Mouse (Mus musculus): ENCODE measurements around the gene Unc93b1. TPM values are rescaled to one million over a fixed set of nuclear protein-coding genes. Genes with fewer than 3 reads are reported as not detected.

Gene Unc93b1
- total and polyA plus RNA-seq, 2 experiments from 2014 or later, result 16.3 to 19.9 TPM

GRCm38 (mm10) chr19:3912337-3913204 is 22.4 kb upstream of the Unc93b1 start, which contains the start of gene Ndufs8:
Gene Ndufs8, minus strand, starts transcription at chr19:3912774.
- Histone ChIP-seq H3K9ac (replicated peaks; ENCODE audit: low read length) (peak within 1 kb of the TSS; percentile 62), H3K36me3 (ENCODE audit: insufficient read depth, low read length) (peaks cover 21% of the 10 kb centered on the region), H3K27me3 (ENCODE audit: insufficient read depth, low read length) (no peaks in the 10 kb centered on the region), H3K4me2 (ENCODE audit: low read depth, low read length) (peak within 1 kb of the TSS; percentile 69), H3K4me1 (ENCODE audit: insufficient read depth, low read length) (peaks cover 17% of the 10 kb centered on the region; the same call in 1 of the 2 replicates), H3K9me3 (ENCODE audit: low read length) (no peaks in the 10 kb centered on the region), H3K27ac (peak within 1 kb of the TSS; percentile 79), H3K4me3 (ENCODE audit: low read length) (peak within 1 kb of the TSS; percentile 58)
- ATAC-seq (peak; percentile 98), DNase-seq (ENCODE audit: low spot score) (peak; percentile 97)
- peak; percentile 28 for TF ChIP-seq CTCF (IDR thresholded peaks at IDR 0.05; ENCODE audit: low read depth)
- WGBS, result under 1% methylated on average over 43 of the region's 43 CpGs

- H3K4me1 ChIP-seq (ENCODE audit: insufficient read depth, low read length), result peaks cover 17% of the 10 kb centered on the region; the same call in 1 of the 2 replicates
- H3K9me3 ChIP-seq (ENCODE audit: low read length), result no peaks in the 10 kb centered on the region
- no peak for TF ChIP-seq CTCF (IDR thresholded peaks at IDR 0.05; ENCODE audit: low read depth)
- WGBS, result 86% methylated on average over 8 of the region's 8 CpGs
- H3K4me2 ChIP-seq (ENCODE audit: low read depth, low read length), result peak overlapping the region; percentile 69
- DNase-seq (ENCODE audit: low spot score), result no peak
- H3K9ac ChIP-seq (replicated peaks; ENCODE audit: low read length), result peak overlapping the region; percentile 62; the same call in 1 of the 2 replicates
- peak overlapping the region; percentile 58; the same call in 1 of the 2 replicates for H3K4me3 ChIP-seq (ENCODE audit: low read length)
- peak overlapping the region; percentile 59; the same call in 1 of the 2 replicates for H3K27ac ChIP-seq
- ATAC-seq, result no peak
- no peaks in the 10 kb centered on the region for H3K27me3 ChIP-seq (ENCODE audit: insufficient read depth, low read length)
- peaks cover 15% of the 10 kb centered on the region for H3K36me3 ChIP-seq (ENCODE audit: insufficient read depth, low read length)
Measured at GRCm38 (mm10) chr19:3913692-3914091, 21.3 kb upstream of the Unc93b1 start.

GRCm38 (mm10) chr19:3914535-3914934 is 20.5 kb upstream of the Unc93b1 start:
- ATAC-seq (no peak), DNase-seq (ENCODE audit: low spot score) (no peak)
- Histone ChIP-seq H3K36me3 (ENCODE audit: insufficient read depth, low read length) (peaks cover 10% of the 10 kb centered on the region), H3K4me3 (ENCODE audit: low read length) (no peak overlapping the region), H3K27me3 (ENCODE audit: insufficient read depth, low read length) (no peaks in the 10 kb centered on the region), H3K9ac (replicated peaks; ENCODE audit: low read length) (no peak overlapping the region), H3K4me2 (ENCODE audit: low read depth, low read length) (no peak overlapping the region), H3K9me3 (ENCODE audit: low read length) (no peaks in the 10 kb centered on the region), H3K27ac (no peak overlapping the region), H3K4me1 (ENCODE audit: insufficient read depth, low read length) (peaks cover 17% of the 10 kb centered on the region; the same call in 1 of the 2 replicates)
- no peak for TF ChIP-seq CTCF (IDR thresholded peaks at IDR 0.05; ENCODE audit: low read depth)
- 88% methylated on average over 5 of the region's 5 CpGs for WGBS

DNA sequence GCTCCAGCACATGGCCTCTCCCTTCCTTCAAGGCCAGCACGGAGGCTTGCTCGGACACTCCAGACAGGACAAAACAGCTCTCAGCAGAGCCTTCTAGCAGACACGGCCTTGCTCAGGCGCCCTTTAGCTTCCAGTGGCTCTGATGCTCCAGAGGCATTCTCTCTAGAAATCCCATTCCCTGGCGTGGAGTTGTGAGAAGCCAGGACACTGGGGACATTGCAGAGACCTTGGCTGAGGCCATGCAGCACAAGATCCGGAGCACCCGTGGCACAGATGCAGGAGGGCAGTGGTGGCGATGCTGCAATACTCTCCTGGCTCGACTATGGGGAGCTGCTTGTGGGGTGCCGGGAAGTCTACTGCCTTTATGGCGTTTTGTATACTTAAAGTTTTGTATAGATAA is 18.3 kb upstream of the Unc93b1 start:
- Histone ChIP-seq H3K36me3 (ENCODE audit: insufficient read depth, low read length) (no peaks in the 10 kb centered on the region), H3K4me1 (ENCODE audit: insufficient read depth, low read length) (peaks cover 11% of the 10 kb centered on the region; the same call in 1 of the 2 replicates), H3K4me3 (ENCODE audit: low read length) (no peak overlapping the region), H3K9ac (replicated peaks; ENCODE audit: low read length) (no peak overlapping the region), H3K4me2 (ENCODE audit: low read depth, low read length) (no peak overlapping the region), H3K27ac (no peak overlapping the region), H3K9me3 (ENCODE audit: low read length) (no peaks in the 10 kb centered on the region), H3K27me3 (ENCODE audit: insufficient read depth, low read length) (no peaks in the 10 kb centered on the region)
- ATAC-seq (no peak), DNase-seq (ENCODE audit: low spot score) (no peak)
- 79% methylated on average over 11 of the region's 11 CpGs for WGBS
- TF ChIP-seq CTCF (IDR thresholded peaks at IDR 0.05; ENCODE audit: low read depth), result no peak

GRCm38 (mm10) chr19:3919928-3920327 is 15.1 kb upstream of the Unc93b1 start:
- no peak for DNase-seq (ENCODE audit: low spot score)
- Histone ChIP-seq H3K27me3 (ENCODE audit: insufficient read depth, low read length) (no peaks in the 10 kb centered on the region), H3K4me3 (ENCODE audit: low read length) (no peak overlapping the region), H3K9ac (replicated peaks; ENCODE audit: low read length) (no peak overlapping the region), H3K9me3 (ENCODE audit: low read length) (no peaks in the 10 kb centered on the region), H3K4me2 (ENCODE audit: low read depth, low read length) (no peak overlapping the region), H3K27ac (no peak overlapping the region), H3K4me1 (ENCODE audit: insufficient read depth, low read length) (no peaks in the 10 kb centered on the region), H3K36me3 (ENCODE audit: insufficient read depth, low read length) (no peaks in the 10 kb centered on the region)
- ATAC-seq, result no peak
- no peak for TF ChIP-seq CTCF (IDR thresholded peaks at IDR 0.05; ENCODE audit: low read depth)

DNA sequence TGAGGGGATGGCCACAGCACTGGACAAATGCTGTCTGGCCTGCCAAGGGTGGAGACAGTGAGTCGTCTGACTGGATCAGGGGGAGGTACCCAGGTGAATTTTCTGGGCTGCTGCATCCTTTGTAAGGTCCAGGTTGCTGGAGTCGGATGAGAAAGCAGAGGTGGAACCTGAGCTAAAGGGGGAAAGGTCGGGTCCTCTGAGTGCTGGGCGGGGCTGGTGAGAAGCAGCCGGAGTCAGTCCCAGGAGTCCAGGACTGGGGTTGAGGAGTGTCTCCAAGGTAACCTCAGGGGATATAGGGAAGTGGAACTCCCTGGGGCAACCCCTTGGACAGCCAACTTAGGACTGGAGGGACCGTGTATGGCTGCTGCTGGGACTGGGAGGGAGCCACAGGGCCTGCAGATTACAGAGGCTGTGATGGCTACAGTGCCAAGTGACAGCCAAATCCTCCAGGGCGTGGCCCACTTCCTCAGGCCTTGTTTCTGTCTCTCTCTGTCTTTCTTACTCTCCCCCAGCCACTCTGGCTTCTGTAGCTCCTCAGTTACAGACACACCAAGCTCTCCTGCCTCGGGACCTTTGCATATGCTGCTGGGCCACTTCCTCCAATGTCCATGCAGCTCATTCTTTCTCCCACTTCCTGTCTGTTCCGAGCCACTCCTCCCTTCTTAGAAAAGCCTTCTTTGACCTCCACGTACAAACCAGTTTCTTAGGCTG is 12.2 kb upstream of the Unc93b1 start:
- WGBS, result 58% methylated on average over 10 of the region's 10 CpGs
- Histone ChIP-seq H3K4me1 (ENCODE audit: insufficient read depth, low read length) (no peaks in the 10 kb centered on the region), H3K27me3 (ENCODE audit: insufficient read depth, low read length) (no peaks in the 10 kb centered on the region), H3K36me3 (ENCODE audit: insufficient read depth, low read length) (no peaks in the 10 kb centered on the region), H3K4me3 (ENCODE audit: low read length) (no peak overlapping the region), H3K9me3 (ENCODE audit: low read length) (no peaks in the 10 kb centered on the region), H3K9ac (replicated peaks; ENCODE audit: low read length) (no peak overlapping the region), H3K4me2 (ENCODE audit: low read depth, low read length) (no peak overlapping the region), H3K27ac (no peak overlapping the region)
- TF ChIP-seq CTCF (IDR thresholded peaks at IDR 0.05; ENCODE audit: low read depth), result no peak
- no peak for DNase-seq (ENCODE audit: low spot score)
- no peak for ATAC-seq

All from hindbrain, postnatal 0 days (tissue).